Mouse (Mus musculus) MEL (cell line): ENCODE measurements at regions not wholly inside any gene's neighbourhood (a gene's known extent, or its start where the extent isn't known, plus 50 kb on each side); places are given as distances from the start of the nearest gene placed in this dataset.

ENCODE experiments used
- DNase-seq: peaks from one replicate; pipeline ENCODE4 v3.0.0; 2011; ENCODE audit warnings: low read depth, low spot score
- H3K27ac ChIP-seq: 2 replicates; pipeline ENCODE4 v1.5.1; 2012; ENCODE audit warnings: low read depth, mild to moderate bottlenecking, control low read depth, low read length, moderate library complexity; ENCODE audit not compliant: control insufficient read depth
- H3K27me3 ChIP-seq, 2 experiments: fragments of 150-350 bp in 1 of 2; sonication (generic) in 1 of 2; 2 replicates each; pipeline ENCODE4 v1.6.1; 2012; ENCODE audit warnings: low read length in 2 of 2, mild to moderate bottlenecking in 2 of 2, improper control_type of control experiment in 1 of 2, moderate library complexity in 1 of 2; ENCODE audit not compliant: insufficient read depth in 2 of 2, control insufficient read depth in 1 of 2
- H3K36me3 ChIP-seq, 2 experiments: 2 replicates each; pipeline ENCODE4 v1.6.1; 2012 to 2014; ENCODE audit warnings: low read length in 2 of 2, improper control_type of control experiment in 1 of 2, inconsistent platforms in 1 of 2, mild to moderate bottlenecking in 1 of 2; ENCODE audit not compliant: insufficient read depth in 2 of 2, control insufficient read depth in 1 of 2
- H3K4me1 ChIP-seq, 2 experiments: fragments of 150-350 bp in 1 of 2; sonication (generic) in 1 of 2; 2 replicates each; pipeline ENCODE4 v1.6.1; 2012; ENCODE audit warnings: low read length in 2 of 2, improper control_type of control experiment in 1 of 2, mild to moderate bottlenecking in 1 of 2; ENCODE audit not compliant: insufficient read depth in 2 of 2, control insufficient read depth in 1 of 2
- H3K4me3 ChIP-seq, 2 experiments: fragments of 150-350 bp in 1 of 2; sonication (generic) in 1 of 2; 2 replicates each; pipeline ENCODE4 v1.5.1; 2012; ENCODE audit warnings: low read depth in 2 of 2, low read length in 2 of 2, mild to moderate bottlenecking in 2 of 2, moderate library complexity in 2 of 2, control low read depth in 1 of 2, improper control_type of control experiment in 1 of 2; ENCODE audit not compliant: control insufficient read depth in 1 of 2, insufficient read depth in 1 of 2
- H3K79me2 ChIP-seq: 2 replicates; pipeline ENCODE4 v1.6.1; 2012; ENCODE audit warnings: mild to moderate bottlenecking, low read length, moderate library complexity; ENCODE audit not compliant: control insufficient read depth, poor library complexity, insufficient read depth
- H3K9ac ChIP-seq: 2 replicates; pipeline ENCODE4 v1.6.1; 2012; ENCODE audit warnings: low read depth, mild to moderate bottlenecking, control low read depth, low read length, moderate library complexity; ENCODE audit not compliant: control insufficient read depth, poor library complexity, severe bottlenecking
- H3K9me3 ChIP-seq: fragments of 150-350 bp; sonication (generic); replicated peaks from 2 replicates; pipeline ENCODE4 v1.6.1; 2012; ENCODE audit warnings: mild to moderate bottlenecking, low read length, improper control_type of control experiment, moderate library complexity; ENCODE audit not compliant: insufficient read depth
- CHD1 ChIP-seq: IDR thresholded peaks from 2 replicates; pipeline ENCODE4 v1.6.1; 2012; ENCODE audit warnings: low read depth, mild to moderate bottlenecking, inconsistent platforms, low read length, improper control_type of control experiment
- ELF1 ChIP-seq: IDR thresholded peaks from 2 replicates; pipeline ENCODE4 v1.6.1; 2014; ENCODE audit warnings: low read depth, mild to moderate bottlenecking, inconsistent platforms, low read length, improper control_type of control experiment, moderate library complexity
- ETS1 ChIP-seq: IDR thresholded peaks from 2 replicates; pipeline ENCODE4 v1.6.1; 2012; ENCODE audit warnings: low read depth, mild to moderate bottlenecking, inconsistent platforms, low read length, improper control_type of control experiment, moderate library complexity
- GATA1 ChIP-seq: IDR thresholded peaks from 2 replicates; pipeline ENCODE4 v1.6.1; 2011; ENCODE audit warnings: low read depth, low read length, improper control_type of control experiment
- KAT2A ChIP-seq: conservative IDR thresholded peaks from 2 replicates; pipeline ENCODE4 v1.6.1; 2012; ENCODE audit warnings: low read depth, low read length, improper control_type of control experiment, inconsistent platforms
- MAFK ChIP-seq: IDR thresholded peaks from 2 replicates; pipeline ENCODE4 v1.6.1; 2011; ENCODE audit warnings: low read depth, mild to moderate bottlenecking, low read length, improper control_type of control experiment, borderline replicate concordance
- MAX ChIP-seq: IDR thresholded peaks from 2 replicates; pipeline ENCODE4 v1.6.1; 2011; ENCODE audit warnings: low read length, improper control_type of control experiment
- MXI1 ChIP-seq: IDR thresholded peaks from 2 replicates; pipeline ENCODE4 v1.6.1; 2011; ENCODE audit warnings: mild to moderate bottlenecking, low read depth, low read length, improper control_type of control experiment
- NRF1 ChIP-seq: IDR thresholded peaks from 2 replicates; pipeline ENCODE4 v1.6.1; 2014; ENCODE audit warnings: low read depth, mild to moderate bottlenecking, inconsistent platforms, low read length, improper control_type of control experiment, moderate library complexity; ENCODE audit not compliant: poor library complexity, insufficient read depth, severe bottlenecking
- POLR2A ChIP-seq, 2 experiments: IDR thresholded peaks; 2 replicates each; pipeline ENCODE4 v1.6.1; 2011 to 2012; ENCODE audit warnings: low read length in 2 of 2, mild to moderate bottlenecking in 2 of 2, control low read depth in 1 of 2, improper control_type of control experiment in 1 of 2, low read depth in 1 of 2, moderate library complexity in 1 of 2; ENCODE audit not compliant: control insufficient read depth in 1 of 2, insufficient read depth in 1 of 2, poor library complexity in 1 of 2
- POLR2AphosphoS5 ChIP-seq: IDR thresholded peaks from 2 replicates; pipeline ENCODE4 v1.6.1; 2012; ENCODE audit warnings: low read depth, borderline replicate concordance, mild to moderate bottlenecking, inconsistent platforms, low read length, moderate library complexity, mixed read lengths
- RAD21 ChIP-seq: IDR thresholded peaks from 2 replicates; pipeline ENCODE4 v1.6.1; 2011; ENCODE audit warnings: mild to moderate bottlenecking, low read depth, low read length, improper control_type of control experiment
- RCOR1 ChIP-seq: IDR thresholded peaks from 2 replicates; pipeline ENCODE4 v1.6.1; 2012; ENCODE audit warnings: low read depth, mild to moderate bottlenecking, inconsistent platforms, low read length, improper control_type of control experiment
- TBP ChIP-seq: IDR thresholded peaks from 2 replicates; pipeline ENCODE4 v1.8.0; 2011; ENCODE audit warnings: low read depth, low read length, improper control_type of control experiment
- TCF12 ChIP-seq: IDR thresholded peaks from 2 replicates; pipeline ENCODE4 v1.6.1; 2014; ENCODE audit warnings: low read depth, mild to moderate bottlenecking, inconsistent platforms, low read length, improper control_type of control experiment, moderate library complexity
- USF1 ChIP-seq: IDR thresholded peaks from 2 replicates; pipeline ENCODE4 v1.6.1; 2014; ENCODE audit warnings: low read depth, mild to moderate bottlenecking, inconsistent platforms, low read length, improper control_type of control experiment, moderate library complexity
- USF2 ChIP-seq, 2 experiments: IDR thresholded peaks; 2 replicates each; pipeline ENCODE4 v1.6.1; 2011 to 2012; ENCODE audit warnings: improper control_type of control experiment in 2 of 2, low read length in 2 of 2, borderline replicate concordance in 1 of 2, inconsistent platforms in 1 of 2, low read depth in 1 of 2, mild to moderate bottlenecking in 1 of 2; ENCODE audit not compliant: insufficient read depth in 1 of 2
- ZC3H11A ChIP-seq: IDR thresholded peaks from 2 replicates; pipeline ENCODE4 v1.6.1; 2012; ENCODE audit warnings: low read depth, mild to moderate bottlenecking, inconsistent platforms, low read length, improper control_type of control experiment
- ZMIZ1 ChIP-seq: IDR thresholded peaks from 2 replicates; pipeline ENCODE4 v1.6.1; 2012; ENCODE audit warnings: low read depth, mild to moderate bottlenecking, inconsistent platforms, low read length, improper control_type of control experiment, moderate library complexity

GRCm38 (mm10) chr15:10779941-10780620, 65.7 kb upstream of the Rai14 start:
- H3K4me1 ChIP-seq, result no peaks in the 10 kb centered on the region
- no peak overlapping the region for H3K4me3 ChIP-seq
- no peak for DNase-seq
- no peak overlapping the region for H3K9ac ChIP-seq
- H3K79me2 ChIP-seq, result no peaks in the 10 kb centered on the region
- no peaks in the 10 kb centered on the region for H3K9me3 ChIP-seq
- H3K27me3 ChIP-seq, result no peaks in the 10 kb centered on the region
- H3K27ac ChIP-seq, result no peak overlapping the region
- TF ChIP-seq RAD21, result no peak
- H3K36me3 ChIP-seq, result no peaks in the 10 kb centered on the region

- H3K4me1 ChIP-seq, result no peaks in the 10 kb centered on the region
- no peaks in the 10 kb centered on the region for H3K79me2 ChIP-seq
- H3K27me3 ChIP-seq, result no peaks in the 10 kb centered on the region
- TF ChIP-seq POLR2A (IDR thresholded peaks at IDR 0.05; ENCODE audit: control insufficient read depth in 1 of 2, insufficient read depth in 1 of 2, low read depth in 1 of 2, low read length in 2 of 2, poor library complexity in 1 of 2), result no peak
- no peak for TF ChIP-seq RAD21
- no peak for TF ChIP-seq ELF1
- TF ChIP-seq ZMIZ1, result no peak
- no peak for TF ChIP-seq TCF12
- TF ChIP-seq ETS1, result no peak
- no peak for TF ChIP-seq POLR2AphosphoS5
- TF ChIP-seq RCOR1, result no peak
- TF ChIP-seq TBP, result no peak
- no peak for TF ChIP-seq MXI1
- TF ChIP-seq GATA1, result no peak
- no peak for TF ChIP-seq MAFK
- TF ChIP-seq ZC3H11A, result no peak
- no peak for TF ChIP-seq MAX
- TF ChIP-seq KAT2A, result no peak
- TF ChIP-seq USF2 (IDR thresholded peaks at IDR 0.05; ENCODE audit: borderline replicate concordance in 1 of 2, insufficient read depth in 1 of 2, low read depth in 1 of 2, low read length in 2 of 2), result no peak
- no peak for TF ChIP-seq CHD1
- no peak for TF ChIP-seq NRF1
- TF ChIP-seq USF1, result no peak
- TF ChIP-seq, all 39 proteins: peak for 0
- no peaks in the 10 kb centered on the region for H3K36me3 ChIP-seq
- H3K9ac ChIP-seq, result no peak overlapping the region
- no peak for DNase-seq
- no peaks in the 10 kb centered on the region for H3K9me3 ChIP-seq
- H3K4me3 ChIP-seq, result no peak overlapping the region
- H3K27ac ChIP-seq, result no peak overlapping the region
Observed at GRCm38 (mm10) chr15:10789371-10789770, 74.9 kb upstream of the Rai14 start.
